Mouse (Mus musculus): ENCODE results near the gene Dexi. TPM values are rescaled to one million over a fixed set of nuclear protein-coding genes. Genes with fewer than 3 reads are reported as not detected.

The Dexi gene
- 14.8 and 14.9 TPM in 2 replicates for polyA plus RNA-seq (2015; fragmentation: Nextera tagmentation; extraction: Ambion mirVana)

DNA sequence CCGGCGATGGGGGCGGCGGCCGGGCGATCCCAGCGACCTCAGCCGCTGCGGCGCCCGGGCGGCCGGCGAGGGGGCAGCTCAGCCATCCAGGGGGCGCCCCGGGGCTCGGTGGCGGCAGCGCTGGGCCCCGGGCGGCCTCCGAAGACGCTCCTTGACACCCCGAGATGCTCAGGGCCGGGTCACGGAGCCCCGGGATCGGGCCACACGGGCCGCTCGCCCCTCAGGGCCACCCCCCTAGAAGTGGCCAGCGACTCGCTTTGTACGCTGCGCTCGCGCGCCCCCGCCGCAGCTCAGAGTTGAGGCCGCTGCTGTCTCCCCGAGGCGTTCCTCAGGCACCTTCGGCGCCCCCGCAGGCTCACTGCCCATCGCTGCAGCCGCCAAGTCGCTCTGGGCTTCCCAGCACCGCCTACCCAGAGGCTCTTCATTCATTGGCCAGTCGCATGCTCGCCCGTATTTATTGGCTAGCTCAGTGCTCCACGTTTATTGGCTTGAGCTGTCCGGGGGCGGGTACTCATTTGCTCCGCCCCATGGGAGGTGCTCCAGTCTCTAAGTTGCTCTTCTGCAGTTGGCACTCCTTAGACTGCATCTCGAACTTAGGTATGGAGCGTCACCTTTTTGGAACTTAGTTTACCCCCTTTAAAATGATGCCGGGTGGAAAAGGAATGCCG lies at the start of gene Dexi:
Dexi (minus strand) TSS at position 357 of the 668 bp plus-strand sequence.
- Histone ChIP-seq H3K4me3 (replicated peaks; ENCODE audit: low read length) (peak within 1 kb of the TSS; percentile 62), H3K9ac (replicated peaks; ENCODE audit: low read depth, low read length) (peak within 1 kb of the TSS; percentile 74), H3K4me2 (ENCODE audit: low read length) (peak within 1 kb of the TSS; percentile 84), H3K27me3 (replicated peaks; ENCODE audit: control insufficient read depth, insufficient read depth, low read length) (no peaks in the 10 kb centered on the region), H3K27ac (ENCODE audit: low read length) (peak within 1 kb of the TSS; percentile 56; the same call in 1 of the 2 replicates), H3K36me3 (ENCODE audit: control insufficient read depth, insufficient read depth) (no peaks in the 10 kb centered on the region), H3K4me1 (replicated peaks; ENCODE audit: control insufficient read depth, insufficient read depth, low read length) (peaks cover 51% of the 10 kb centered on the region), H3K9me3 (ENCODE audit: control insufficient read depth, low read length) (no peaks in the 10 kb centered on the region)
- under 1% methylated on average over 59 of the region's 61 CpGs for WGBS
- peak; percentile 95 for ATAC-seq

DNA sequence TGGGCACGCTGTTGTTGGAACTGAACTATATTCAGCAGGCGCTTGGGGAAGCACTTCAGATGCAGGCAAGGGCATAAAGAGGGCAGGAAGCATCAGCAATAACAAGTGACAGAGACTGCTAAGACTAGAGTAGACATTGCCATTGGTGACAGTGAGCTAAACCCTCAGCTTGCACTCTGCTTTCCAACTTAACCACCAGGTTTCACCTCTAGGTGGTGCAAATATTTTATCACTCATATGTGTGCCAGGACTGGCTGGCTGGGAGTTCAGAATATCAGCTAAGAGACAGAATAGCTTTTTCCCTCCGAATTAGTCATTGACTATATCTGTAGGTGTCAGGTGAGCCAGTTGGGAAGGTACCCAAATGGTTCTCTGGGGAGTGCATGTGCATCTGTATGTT lies 43.7 kb upstream of the Dexi start:
- Histone ChIP-seq H3K27me3 (replicated peaks; ENCODE audit: control insufficient read depth, insufficient read depth, low read length) (no peaks in the 10 kb centered on the region), H3K9ac (replicated peaks; ENCODE audit: low read depth, low read length) (no peak overlapping the region), H3K4me2 (ENCODE audit: low read length) (no peak overlapping the region), H3K4me1 (replicated peaks; ENCODE audit: control insufficient read depth, insufficient read depth, low read length) (no peaks in the 10 kb centered on the region), H3K27ac (ENCODE audit: low read length) (no peak overlapping the region), H3K4me3 (replicated peaks; ENCODE audit: low read length) (no peak overlapping the region), H3K9me3 (ENCODE audit: control insufficient read depth, low read length) (no peaks in the 10 kb centered on the region), H3K36me3 (ENCODE audit: control insufficient read depth, insufficient read depth) (0 out of 2 replicates have a peak, but pooled peaks cover 3% of the 10 kb centered on the region)
- 89% methylated on average over 3 of the region's 3 CpGs for WGBS
- no peak for ATAC-seq

DNA sequence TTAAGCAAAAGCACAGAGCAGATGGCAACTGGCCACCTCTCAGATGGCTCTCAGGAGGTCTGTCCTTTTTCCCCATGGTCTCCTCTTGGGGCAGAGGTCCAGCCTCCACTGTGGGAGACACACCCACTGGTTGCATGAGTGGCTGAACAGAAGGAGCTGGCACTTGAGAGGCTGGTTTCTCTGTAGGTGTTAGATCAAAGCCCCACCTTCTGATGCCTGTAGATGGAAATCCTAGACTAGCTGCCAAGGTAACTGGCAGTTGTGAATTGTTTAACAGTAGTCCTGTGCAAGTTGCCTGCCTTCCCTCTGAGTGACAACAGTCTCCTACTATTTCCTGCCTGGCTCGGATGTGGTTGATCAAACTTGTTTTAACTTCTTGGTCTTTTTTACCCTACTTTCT lies 42.3 kb upstream of the Dexi start:
- H3K4me2 ChIP-seq (ENCODE audit: low read length), result no peak overlapping the region
- no peaks in the 10 kb centered on the region for H3K4me1 ChIP-seq (replicated peaks; ENCODE audit: control insufficient read depth, insufficient read depth, low read length)
- H3K36me3 ChIP-seq (ENCODE audit: control insufficient read depth, insufficient read depth), result peaks cover 13% of the 10 kb centered on the region
- ATAC-seq, result no peak
- H3K27ac ChIP-seq (ENCODE audit: low read length), result no peak overlapping the region
- H3K9ac ChIP-seq (replicated peaks; ENCODE audit: low read depth, low read length), result no peak overlapping the region
- no peaks in the 10 kb centered on the region for H3K9me3 ChIP-seq (ENCODE audit: control insufficient read depth, low read length)
- H3K4me3 ChIP-seq (replicated peaks; ENCODE audit: low read length), result no peak overlapping the region
- WGBS, result 89% methylated on average over 1 of the region's 1 CpGs
- no peaks in the 10 kb centered on the region for H3K27me3 ChIP-seq (replicated peaks; ENCODE audit: control insufficient read depth, insufficient read depth, low read length)

DNA sequence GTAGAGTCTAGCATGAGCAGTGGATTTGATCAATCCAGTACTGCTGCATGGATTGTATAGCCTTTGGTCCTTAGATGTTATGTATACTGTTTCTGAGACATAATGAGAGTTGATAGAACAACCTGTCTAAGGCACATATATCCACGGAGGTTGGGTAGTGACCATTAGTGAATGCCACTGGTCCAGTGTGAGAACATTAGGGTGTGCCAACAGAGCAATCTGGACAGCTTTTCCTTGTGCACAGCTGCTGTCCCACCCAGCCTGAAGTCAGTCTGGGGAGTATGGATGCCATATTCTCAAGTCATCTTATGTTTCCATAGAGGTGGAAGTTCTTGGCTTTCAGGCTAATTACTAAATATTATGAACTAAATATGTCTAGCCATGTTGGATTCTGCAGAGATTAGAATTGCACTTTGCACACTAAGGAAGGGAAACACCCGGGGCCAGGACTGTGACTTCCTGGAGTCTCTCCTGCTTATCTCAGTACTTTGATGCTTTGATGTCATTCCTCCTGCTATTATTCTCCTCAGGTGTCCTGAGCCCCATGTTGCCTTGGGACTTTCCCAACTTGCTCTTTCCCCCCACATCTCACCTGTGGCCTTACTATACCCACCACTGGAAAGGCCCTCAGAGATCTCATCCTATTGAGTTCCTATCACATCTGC lies 38.5 kb upstream of the Dexi start:
- no peak overlapping the region for H3K4me2 ChIP-seq (ENCODE audit: low read length)
- no peak overlapping the region for H3K4me3 ChIP-seq (replicated peaks; ENCODE audit: low read length)
- no peak overlapping the region for H3K27ac ChIP-seq (ENCODE audit: low read length)
- no peak for ATAC-seq
- H3K36me3 ChIP-seq (ENCODE audit: control insufficient read depth, insufficient read depth), result peaks cover 22% of the 10 kb centered on the region
- H3K4me1 ChIP-seq (replicated peaks; ENCODE audit: control insufficient read depth, insufficient read depth, low read length), result no peaks in the 10 kb centered on the region
- no peaks in the 10 kb centered on the region for H3K27me3 ChIP-seq (replicated peaks; ENCODE audit: control insufficient read depth, insufficient read depth, low read length)
- no peaks in the 10 kb centered on the region for H3K9me3 ChIP-seq (ENCODE audit: control insufficient read depth, low read length)
- no peak overlapping the region for H3K9ac ChIP-seq (replicated peaks; ENCODE audit: low read depth, low read length)
- WGBS, result 92% methylated on average over 2 of the region's 2 CpGs

DNA sequence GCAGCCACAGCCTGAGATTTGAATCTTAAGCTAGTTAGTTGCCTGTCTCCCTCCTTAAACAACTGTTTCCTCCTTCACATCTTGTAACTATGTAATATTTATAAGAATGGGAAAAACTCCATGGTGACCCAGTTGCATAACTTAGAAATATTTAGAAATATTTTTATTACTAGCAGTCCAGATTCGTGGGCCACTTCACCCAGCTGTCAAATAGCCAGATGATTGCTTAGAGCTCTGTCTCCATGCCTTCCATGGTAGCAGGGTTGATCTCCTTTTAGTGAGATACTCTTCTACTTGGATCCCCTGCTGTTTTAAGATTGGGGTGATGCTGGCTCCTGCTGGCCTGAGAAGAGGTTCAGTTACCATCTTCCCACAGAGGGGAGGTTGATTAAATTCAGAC lies 35.5 kb upstream of the Dexi start:
- no peaks in the 10 kb centered on the region for H3K9me3 ChIP-seq (ENCODE audit: control insufficient read depth, low read length)
- H3K4me3 ChIP-seq (replicated peaks; ENCODE audit: low read length), result no peak overlapping the region
- no peak overlapping the region for H3K4me2 ChIP-seq (ENCODE audit: low read length)
- 86% methylated on average over 1 of the region's 1 CpGs for WGBS
- H3K36me3 ChIP-seq (ENCODE audit: control insufficient read depth, insufficient read depth), result peaks cover 24% of the 10 kb centered on the region
- no peak for ATAC-seq
- no peaks in the 10 kb centered on the region for H3K4me1 ChIP-seq (replicated peaks; ENCODE audit: control insufficient read depth, insufficient read depth, low read length)
- H3K27ac ChIP-seq (ENCODE audit: low read length), result no peak overlapping the region
- no peaks in the 10 kb centered on the region for H3K27me3 ChIP-seq (replicated peaks; ENCODE audit: control insufficient read depth, insufficient read depth, low read length)
- H3K9ac ChIP-seq (replicated peaks; ENCODE audit: low read depth, low read length), result no peak overlapping the region

DNA sequence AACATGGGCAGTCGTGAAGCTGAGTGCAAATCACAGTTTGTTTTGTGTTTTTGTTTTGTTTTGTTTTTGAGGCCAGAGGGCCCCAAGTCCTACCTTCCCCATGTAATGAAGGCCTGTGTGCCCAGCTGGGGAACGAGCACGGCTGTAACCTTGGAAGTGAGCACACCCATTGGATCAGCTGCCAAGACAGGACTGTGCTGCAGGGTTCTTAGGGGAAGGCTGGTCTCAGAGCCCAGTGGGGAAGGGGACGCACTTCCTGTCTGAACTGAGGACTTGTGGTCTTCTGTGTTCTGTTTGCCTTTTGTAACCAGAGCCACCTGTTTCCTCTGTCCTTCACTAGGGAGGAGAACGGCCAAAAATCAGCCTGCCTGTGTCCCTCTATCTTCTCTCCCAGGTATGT lies 34.7 kb upstream of the Dexi start:
- WGBS, result 80% methylated on average over 5 of the region's 5 CpGs
- Histone ChIP-seq H3K27me3 (replicated peaks; ENCODE audit: control insufficient read depth, insufficient read depth, low read length) (no peaks in the 10 kb centered on the region), H3K9me3 (ENCODE audit: control insufficient read depth, low read length) (no peaks in the 10 kb centered on the region), H3K9ac (replicated peaks; ENCODE audit: low read depth, low read length) (no peak overlapping the region), H3K4me3 (replicated peaks; ENCODE audit: low read length) (no peak overlapping the region), H3K4me2 (ENCODE audit: low read length) (no peak overlapping the region), H3K4me1 (replicated peaks; ENCODE audit: control insufficient read depth, insufficient read depth, low read length) (no peaks in the 10 kb centered on the region), H3K36me3 (ENCODE audit: control insufficient read depth, insufficient read depth) (peaks cover 24% of the 10 kb centered on the region), H3K27ac (ENCODE audit: low read length) (no peak overlapping the region)
- no peak for ATAC-seq

DNA sequence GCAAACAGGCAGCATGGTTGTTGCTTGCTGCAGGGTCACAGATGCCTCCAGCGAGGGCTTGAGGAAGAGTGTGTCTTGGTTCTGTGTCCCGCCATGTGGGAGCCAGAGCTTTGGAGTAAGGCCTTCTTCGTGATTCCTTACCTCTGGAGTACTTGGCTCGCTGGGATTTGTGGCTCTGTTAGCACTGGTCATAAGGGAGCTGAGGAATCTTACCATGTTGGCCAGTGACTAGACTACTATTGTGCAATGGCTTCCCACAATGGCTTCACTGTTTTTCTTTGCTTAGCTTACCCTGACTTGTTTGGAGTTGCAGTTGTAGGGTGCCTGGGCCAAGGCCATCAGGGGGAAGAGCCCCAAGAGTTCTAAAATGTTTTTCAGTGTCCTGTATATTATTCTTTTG lies 33.1 kb upstream of the Dexi start:
- Histone ChIP-seq H3K4me3 (replicated peaks; ENCODE audit: low read length) (no peak overlapping the region), H3K27me3 (replicated peaks; ENCODE audit: control insufficient read depth, insufficient read depth, low read length) (no peaks in the 10 kb centered on the region), H3K4me2 (ENCODE audit: low read length) (no peak overlapping the region), H3K27ac (ENCODE audit: low read length) (no peak overlapping the region), H3K4me1 (replicated peaks; ENCODE audit: control insufficient read depth, insufficient read depth, low read length) (no peaks in the 10 kb centered on the region), H3K36me3 (ENCODE audit: control insufficient read depth, insufficient read depth) (peaks cover 16% of the 10 kb centered on the region), H3K9ac (replicated peaks; ENCODE audit: low read depth, low read length) (no peak overlapping the region), H3K9me3 (ENCODE audit: control insufficient read depth, low read length) (no peaks in the 10 kb centered on the region)
- WGBS, result 88% methylated on average over 4 of the region's 4 CpGs
- no peak for ATAC-seq

DNA sequence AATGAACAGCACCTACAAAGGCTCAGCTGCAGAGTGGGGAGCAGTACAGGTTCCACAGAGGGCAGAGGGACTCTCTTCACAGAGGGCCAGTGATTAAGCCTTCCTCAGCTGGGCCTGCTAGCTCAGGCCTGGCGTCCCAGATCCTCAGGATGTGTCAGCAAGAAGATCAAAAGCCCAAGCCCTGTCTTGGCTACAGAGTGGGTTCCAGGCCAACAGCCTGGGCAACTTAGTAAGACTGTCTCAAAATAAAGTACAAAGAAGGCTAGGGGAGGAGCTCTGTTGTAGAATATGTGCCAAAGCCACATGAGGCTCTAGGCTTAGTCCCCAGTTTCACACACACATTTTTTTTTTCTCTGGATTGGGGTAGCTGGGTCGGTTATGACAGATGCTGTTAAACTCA lies 32.1 kb upstream of the Dexi start:
- no peak overlapping the region for H3K4me2 ChIP-seq (ENCODE audit: low read length)
- no peaks in the 10 kb centered on the region for H3K4me1 ChIP-seq (replicated peaks; ENCODE audit: control insufficient read depth, insufficient read depth, low read length)
- no peak overlapping the region for H3K27ac ChIP-seq (ENCODE audit: low read length)
- no peaks in the 10 kb centered on the region for H3K9me3 ChIP-seq (ENCODE audit: control insufficient read depth, low read length)
- no peak overlapping the region for H3K9ac ChIP-seq (replicated peaks; ENCODE audit: low read depth, low read length)
- ATAC-seq, result no peak
- no peak overlapping the region for H3K4me3 ChIP-seq (replicated peaks; ENCODE audit: low read length)
- H3K36me3 ChIP-seq (ENCODE audit: control insufficient read depth, insufficient read depth), result peaks cover 8% of the 10 kb centered on the region
- H3K27me3 ChIP-seq (replicated peaks; ENCODE audit: control insufficient read depth, insufficient read depth, low read length), result no peaks in the 10 kb centered on the region
- WGBS, result 88% methylated on average over 2 of the region's 2 CpGs

DNA sequence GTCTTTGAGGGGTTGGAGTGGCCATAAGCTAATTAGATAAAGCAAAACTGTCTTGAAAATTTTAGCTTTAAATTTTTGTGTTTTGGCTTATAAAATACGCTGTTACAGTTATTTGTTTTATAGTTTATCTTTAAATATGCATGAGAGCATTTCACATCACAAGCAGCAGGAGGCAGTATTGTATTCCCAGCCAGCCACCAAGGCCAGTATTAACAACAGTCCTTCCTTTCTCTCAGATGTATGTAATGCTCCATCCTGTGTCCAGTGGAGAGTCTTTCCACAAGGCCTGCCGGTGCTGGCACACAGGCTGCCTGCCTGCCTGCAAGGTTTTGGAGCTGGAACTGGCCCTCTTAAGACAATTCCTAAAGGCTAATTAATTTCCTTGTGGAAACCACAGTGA lies 29.0 kb upstream of the Dexi start:
- H3K4me1 ChIP-seq (replicated peaks; ENCODE audit: control insufficient read depth, insufficient read depth, low read length), result no peaks in the 10 kb centered on the region
- 0 out of 2 replicates have a peak, but pooled peaks cover 4% of the 10 kb centered on the region for H3K36me3 ChIP-seq (ENCODE audit: control insufficient read depth, insufficient read depth)
- no peak overlapping the region for H3K4me2 ChIP-seq (ENCODE audit: low read length)
- H3K9me3 ChIP-seq (ENCODE audit: control insufficient read depth, low read length), result no peaks in the 10 kb centered on the region
- no peak overlapping the region for H3K4me3 ChIP-seq (replicated peaks; ENCODE audit: low read length)
- WGBS, result 55% methylated on average over 2 of the region's 2 CpGs
- no peak overlapping the region for H3K9ac ChIP-seq (replicated peaks; ENCODE audit: low read depth, low read length)
- no peaks in the 10 kb centered on the region for H3K27me3 ChIP-seq (replicated peaks; ENCODE audit: control insufficient read depth, insufficient read depth, low read length)
- no peak overlapping the region for H3K27ac ChIP-seq (ENCODE audit: low read length)
- no peak for ATAC-seq
